Mouse (Mus musculus) 416B (cell line): ENCODE measurements around the gene Dnajb7.

Experiments
- DNase-seq: peaks from one replicate; pipeline ENCODE4 v3.0.0; 2011; ENCODE audit warnings: low read depth

Dnajb7 gene

DNA sequence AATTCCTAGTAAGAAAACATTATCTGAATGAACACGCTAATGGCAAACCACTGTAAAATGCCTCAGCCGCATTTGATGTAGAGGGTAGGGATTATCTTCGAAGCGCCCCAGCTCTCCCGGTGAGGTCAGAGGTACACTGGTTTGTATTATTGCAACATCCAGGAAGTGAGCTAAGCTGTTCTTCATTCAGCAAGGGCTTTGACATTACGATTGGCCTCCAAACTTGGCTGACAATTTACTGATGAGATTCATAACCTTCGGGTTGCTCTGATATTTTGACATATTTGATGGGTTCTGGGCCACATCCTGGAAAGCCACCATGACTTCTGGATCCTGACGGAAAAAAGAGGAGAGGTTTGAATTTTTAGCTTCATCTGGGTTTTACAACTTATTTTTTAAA is 42.9 kb downstream of the Dnajb7 start:
- DNase-seq, result peak; percentile 71

DNA sequence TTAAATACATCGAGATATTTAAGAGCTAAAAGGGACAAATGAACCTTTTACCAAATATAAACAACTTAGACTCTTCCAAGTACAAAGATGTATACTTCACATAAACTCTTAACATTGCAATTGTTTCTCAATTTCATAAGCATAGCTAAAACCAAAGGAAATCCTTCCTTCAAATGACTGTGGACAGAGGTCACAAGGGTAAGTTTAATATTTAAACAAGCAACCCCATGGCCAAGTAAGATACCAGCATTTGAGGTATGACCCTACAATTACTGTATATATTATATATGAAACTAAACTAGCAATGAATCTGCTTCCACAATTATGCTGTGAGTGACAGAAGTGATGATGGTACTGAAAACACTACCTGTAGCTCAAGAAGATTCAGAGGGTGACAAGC is 43.8 kb downstream of the Dnajb7 start:
- DNase-seq, result no peak

DNA sequence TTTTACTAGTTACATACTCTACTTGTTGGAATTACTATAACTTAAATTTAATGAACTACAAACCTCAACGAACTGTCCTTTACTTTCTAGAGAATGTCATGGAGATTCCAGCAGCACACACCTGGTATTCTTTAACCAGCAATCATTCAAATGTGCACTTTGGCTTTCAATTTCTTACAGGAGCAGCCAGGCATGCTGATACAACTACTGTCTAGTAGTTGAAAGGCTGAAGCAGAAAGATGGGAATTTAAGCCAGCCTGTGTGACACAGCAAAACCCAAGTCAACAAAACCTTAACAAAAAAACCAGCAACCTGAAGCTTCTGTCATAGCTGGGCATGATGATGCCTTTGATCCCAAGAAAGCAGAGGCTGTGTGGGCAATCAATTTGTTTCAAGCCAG is 45.6 kb downstream of the Dnajb7 start:
- no peak for DNase-seq

DNA sequence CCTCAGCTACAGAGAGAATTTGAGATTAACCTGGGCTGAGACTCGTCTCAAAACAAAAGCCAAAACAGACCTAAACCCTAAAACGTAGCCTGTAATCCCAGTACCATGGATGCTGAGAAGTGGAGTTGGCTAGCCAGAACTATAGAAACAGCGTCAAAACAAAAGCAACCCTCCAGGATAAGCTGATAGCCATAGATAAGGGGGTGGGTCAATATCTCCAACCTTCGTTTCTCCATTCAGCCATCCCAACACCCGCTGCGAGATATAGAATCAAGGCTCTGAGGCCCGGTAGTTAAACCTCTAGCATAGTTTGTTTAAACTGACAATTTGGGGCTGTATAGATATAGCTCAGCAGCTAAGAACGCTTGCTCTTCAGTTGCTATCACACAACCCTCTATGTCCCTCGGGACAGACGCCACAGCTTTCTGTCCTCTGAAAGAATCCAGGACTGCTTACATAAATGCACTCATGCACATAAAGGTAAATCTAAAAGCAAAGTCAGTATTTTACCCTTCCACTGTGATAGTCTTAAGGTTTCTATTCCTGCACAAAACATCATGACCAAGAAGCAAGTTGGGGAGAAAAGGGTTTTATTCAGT is 46.6 kb downstream of the Dnajb7 start:
- DNase-seq, result no peak

DNA sequence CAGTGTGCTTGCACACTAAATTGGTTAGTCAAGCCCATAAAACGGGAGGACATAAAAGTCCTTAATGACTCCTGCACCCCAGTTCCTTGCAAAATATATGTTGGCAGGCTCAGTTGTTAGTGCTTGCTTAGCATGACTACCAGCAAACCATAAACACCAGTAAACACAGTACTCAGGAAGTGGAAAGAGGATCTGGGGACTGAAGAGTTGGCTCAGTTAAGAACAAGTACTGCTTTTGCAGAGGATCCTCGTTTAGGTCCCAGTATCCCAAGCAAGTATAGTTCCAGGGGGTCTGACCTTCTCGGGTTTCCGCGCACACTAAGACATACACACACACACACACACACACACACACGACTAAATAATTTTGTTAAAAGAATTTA is 47.1 kb downstream of the Dnajb7 start:
- DNase-seq, result no peak

DNA sequence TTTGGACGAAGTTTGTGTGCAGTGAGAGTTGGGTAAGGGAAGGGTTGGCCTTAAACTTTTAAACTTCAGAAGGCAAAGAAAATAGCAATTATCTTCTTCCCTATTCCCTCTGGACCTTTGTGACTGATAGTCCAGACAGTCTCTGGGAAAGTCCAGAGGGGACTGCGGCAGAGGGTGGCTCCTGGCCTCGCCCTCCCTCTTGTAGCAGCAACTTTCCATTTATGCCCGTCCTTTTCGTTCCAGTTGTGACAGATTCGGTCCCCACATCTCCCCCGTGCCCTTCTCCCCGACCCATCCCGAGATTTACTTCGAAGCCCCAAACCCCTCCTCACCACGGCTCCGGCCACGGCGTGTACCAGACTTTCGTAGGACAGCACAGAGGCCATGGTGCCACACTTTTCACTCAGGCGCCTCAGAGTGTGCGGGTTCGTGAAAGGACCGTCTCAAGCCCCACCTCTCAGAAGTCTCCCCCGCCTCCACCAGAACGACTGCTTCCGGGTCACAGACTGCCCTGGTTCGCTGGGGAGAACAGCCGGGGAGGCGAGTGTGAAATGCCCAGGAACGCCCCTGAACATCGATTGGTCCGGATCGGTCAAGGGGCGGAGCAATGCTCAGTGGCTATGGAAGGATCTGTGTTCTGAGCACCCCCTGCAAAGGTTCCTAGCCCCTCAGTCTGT is 47.6 kb downstream of the Dnajb7 start, which contains the start of gene Slc25a17:
Gene Slc25a17, minus strand, starts transcription at position 468 of the 677 bp plus-strand sequence.
- DNase-seq, result peak; percentile 97

DNA sequence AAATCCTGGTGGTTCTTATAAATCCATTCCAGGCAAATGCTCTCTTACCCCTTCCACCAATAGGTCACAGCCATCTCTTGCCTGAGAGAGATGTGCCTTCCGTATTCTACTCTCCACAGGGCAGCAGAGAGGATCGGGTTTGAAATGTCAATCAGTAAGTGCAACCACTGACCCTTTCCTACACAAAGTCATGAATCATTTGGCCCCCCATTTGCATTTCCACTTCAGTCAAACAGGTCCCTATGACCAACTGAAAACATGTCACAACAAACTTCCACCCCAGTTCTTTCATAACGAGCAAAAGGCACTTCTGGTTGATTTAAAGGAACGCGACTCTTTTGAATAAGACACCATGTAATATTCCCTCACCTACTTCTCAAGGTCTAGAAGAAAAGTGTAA is 48.7 kb downstream of the Dnajb7 start:
- peak; percentile 54 for DNase-seq

DNA sequence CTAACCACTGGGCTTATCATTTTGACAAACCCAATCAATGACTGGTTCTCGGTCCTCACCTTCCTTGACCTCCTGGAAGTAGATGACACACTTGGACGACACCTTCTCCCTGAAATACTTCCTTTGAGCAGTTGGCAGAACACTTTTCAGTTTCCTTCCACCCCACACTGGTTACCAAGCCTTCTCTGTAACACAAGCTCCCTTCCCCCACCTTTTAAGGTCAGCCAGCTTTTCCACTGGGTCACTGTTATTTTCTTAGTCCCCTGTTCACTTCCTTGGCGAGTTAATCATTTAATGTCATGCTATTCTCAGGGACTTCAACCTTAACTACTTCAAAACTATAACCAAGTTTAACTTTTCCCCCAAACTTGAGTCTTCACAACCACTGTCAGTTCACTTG is 49.2 kb downstream of the Dnajb7 start:
- no peak for DNase-seq

DNA sequence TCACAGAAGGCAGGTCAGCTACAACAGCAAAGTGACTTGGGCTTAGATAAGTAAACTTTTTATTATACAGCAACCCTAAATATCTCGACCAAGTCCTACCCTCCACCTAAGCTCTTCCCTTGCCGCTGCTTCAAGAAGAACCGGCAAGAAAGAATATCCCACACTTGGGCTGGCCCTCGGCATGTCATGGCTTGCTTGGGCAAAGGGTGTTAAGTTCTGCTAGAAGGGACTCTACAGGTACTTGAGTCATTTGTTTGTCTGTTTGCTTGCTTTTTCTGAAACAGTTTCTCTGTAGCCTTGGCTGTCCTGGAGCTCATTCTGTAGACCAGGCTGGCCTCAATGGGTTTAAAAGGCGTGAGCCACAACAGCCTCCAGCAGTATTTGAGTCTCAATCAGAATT is 51.2 kb downstream of the Dnajb7 start:
- DNase-seq, result no peak
